Mouse (Mus musculus) MEL (cell line): ENCODE data around the gene Stk16. TPM values are rescaled to one million over a fixed set of nuclear protein-coding genes. Genes with fewer than 3 reads are reported as not detected.

Experiments used
- DNase-seq: peaks from one replicate; pipeline ENCODE4 v3.0.0; 2011; ENCODE audit warnings: low read depth, low spot score
- H3K27ac ChIP-seq: 2 replicates; pipeline ENCODE4 v1.5.1; 2012; ENCODE audit warnings: low read depth, mild to moderate bottlenecking, control low read depth, low read length, moderate library complexity; ENCODE audit not compliant: control insufficient read depth
- H3K27me3 ChIP-seq, 2 experiments: fragments of 150-350 bp in 1 of 2; sonication (generic) in 1 of 2; 2 replicates each; pipeline ENCODE4 v1.6.1; 2012; ENCODE audit warnings: low read length in 2 of 2, mild to moderate bottlenecking in 2 of 2, improper control_type of control experiment in 1 of 2, moderate library complexity in 1 of 2; ENCODE audit not compliant: insufficient read depth in 2 of 2, control insufficient read depth in 1 of 2
- H3K36me3 ChIP-seq, 2 experiments: 2 replicates each; pipeline ENCODE4 v1.6.1; 2012 to 2014; ENCODE audit warnings: low read length in 2 of 2, improper control_type of control experiment in 1 of 2, inconsistent platforms in 1 of 2, mild to moderate bottlenecking in 1 of 2; ENCODE audit not compliant: insufficient read depth in 2 of 2, control insufficient read depth in 1 of 2
- H3K4me1 ChIP-seq, 2 experiments: fragments of 150-350 bp in 1 of 2; sonication (generic) in 1 of 2; 2 replicates each; pipeline ENCODE4 v1.6.1; 2012; ENCODE audit warnings: low read length in 2 of 2, improper control_type of control experiment in 1 of 2, mild to moderate bottlenecking in 1 of 2; ENCODE audit not compliant: insufficient read depth in 2 of 2, control insufficient read depth in 1 of 2
- H3K4me3 ChIP-seq, 2 experiments: fragments of 150-350 bp in 1 of 2; sonication (generic) in 1 of 2; 2 replicates each; pipeline ENCODE4 v1.5.1; 2012; ENCODE audit warnings: low read depth in 2 of 2, low read length in 2 of 2, mild to moderate bottlenecking in 2 of 2, moderate library complexity in 2 of 2, control low read depth in 1 of 2, improper control_type of control experiment in 1 of 2; ENCODE audit not compliant: control insufficient read depth in 1 of 2, insufficient read depth in 1 of 2
- H3K79me2 ChIP-seq: 2 replicates; pipeline ENCODE4 v1.6.1; 2012; ENCODE audit warnings: mild to moderate bottlenecking, low read length, moderate library complexity; ENCODE audit not compliant: control insufficient read depth, poor library complexity, insufficient read depth
- H3K9ac ChIP-seq: 2 replicates; pipeline ENCODE4 v1.6.1; 2012; ENCODE audit warnings: low read depth, mild to moderate bottlenecking, control low read depth, low read length, moderate library complexity; ENCODE audit not compliant: control insufficient read depth, poor library complexity, severe bottlenecking
- H3K9me3 ChIP-seq: fragments of 150-350 bp; sonication (generic); replicated peaks from 2 replicates; pipeline ENCODE4 v1.6.1; 2012; ENCODE audit warnings: mild to moderate bottlenecking, low read length, improper control_type of control experiment, moderate library complexity; ENCODE audit not compliant: insufficient read depth
- CHD2 ChIP-seq: IDR thresholded peaks from 2 replicates; pipeline ENCODE4 v1.6.1; 2011; ENCODE audit warnings: low read length, improper control_type of control experiment
- CTCF ChIP-seq, 3 experiments: IDR thresholded peaks in 2 of 3; conservative IDR thresholded peaks in 1 of 3; 2 replicates each; pipeline ENCODE4 v1.5.1; 2011 to 2012; ENCODE audit warnings: low read length in 3 of 3, low read depth in 2 of 3, mild to moderate bottlenecking in 2 of 3, improper control_type of control experiment in 1 of 3, inconsistent platforms in 1 of 3, mixed read lengths in 1 of 3, moderate library complexity in 1 of 3; ENCODE audit not compliant: control insufficient read depth in 1 of 3, insufficient read depth in 1 of 3, poor library complexity in 1 of 3, severe bottlenecking in 1 of 3
- ELF1 ChIP-seq: IDR thresholded peaks from 2 replicates; pipeline ENCODE4 v1.6.1; 2014; ENCODE audit warnings: low read depth, mild to moderate bottlenecking, inconsistent platforms, low read length, improper control_type of control experiment, moderate library complexity
- EP300 ChIP-seq, 2 experiments: IDR thresholded peaks; 2 replicates each; pipeline ENCODE4 v1.6.1; 2011; ENCODE audit warnings: improper control_type of control experiment in 2 of 2, low read length in 2 of 2, low read depth in 1 of 2, mild to moderate bottlenecking in 1 of 2
- HCFC1 ChIP-seq: IDR thresholded peaks from 2 replicates; pipeline ENCODE4 v1.6.1; 2012; ENCODE audit warnings: low read depth, mild to moderate bottlenecking, inconsistent platforms, low read length, improper control_type of control experiment, moderate library complexity
- JUND ChIP-seq: IDR thresholded peaks from 2 replicates; pipeline ENCODE4 v1.6.1; 2011; ENCODE audit warnings: low read depth, mild to moderate bottlenecking, improper control_type of control experiment, low read length
- MAX ChIP-seq: IDR thresholded peaks from 2 replicates; pipeline ENCODE4 v1.6.1; 2011; ENCODE audit warnings: low read length, improper control_type of control experiment
- MAZ ChIP-seq: IDR thresholded peaks from 2 replicates; pipeline ENCODE4 v1.6.1; 2012; ENCODE audit warnings: low read depth, mild to moderate bottlenecking, inconsistent platforms, low read length, improper control_type of control experiment
- MEF2A ChIP-seq: IDR thresholded peaks from 2 replicates; pipeline ENCODE4 v1.6.1; 2014; ENCODE audit warnings: low read depth, mild to moderate bottlenecking, inconsistent platforms, low read length, improper control_type of control experiment; ENCODE audit not compliant: poor library complexity, insufficient replicate concordance, severe bottlenecking; ENCODE audit errors: extremely low read depth
- MYC ChIP-seq: IDR thresholded peaks from 2 replicates; pipeline ENCODE4 v1.6.1; 2011; ENCODE audit warnings: low read depth, mild to moderate bottlenecking, low read length, improper control_type of control experiment, moderate library complexity
- NELFE ChIP-seq: IDR thresholded peaks from 2 replicates; pipeline ENCODE4 v1.6.1; 2011; ENCODE audit warnings: low read depth, low read length, improper control_type of control experiment
- NRF1 ChIP-seq: IDR thresholded peaks from 2 replicates; pipeline ENCODE4 v1.6.1; 2014; ENCODE audit warnings: low read depth, mild to moderate bottlenecking, inconsistent platforms, low read length, improper control_type of control experiment, moderate library complexity; ENCODE audit not compliant: poor library complexity, insufficient read depth, severe bottlenecking
- POLR2AphosphoS2 ChIP-seq: IDR thresholded peaks from 2 replicates; pipeline ENCODE4 v1.6.1; 2011; ENCODE audit warnings: low read length, improper control_type of control experiment
- POLR2AphosphoS5 ChIP-seq: IDR thresholded peaks from 2 replicates; pipeline ENCODE4 v1.6.1; 2012; ENCODE audit warnings: low read depth, borderline replicate concordance, mild to moderate bottlenecking, inconsistent platforms, low read length, moderate library complexity, mixed read lengths
- RAD21 ChIP-seq: IDR thresholded peaks from 2 replicates; pipeline ENCODE4 v1.6.1; 2011; ENCODE audit warnings: mild to moderate bottlenecking, low read depth, low read length, improper control_type of control experiment
- RCOR1 ChIP-seq: IDR thresholded peaks from 2 replicates; pipeline ENCODE4 v1.6.1; 2012; ENCODE audit warnings: low read depth, mild to moderate bottlenecking, inconsistent platforms, low read length, improper control_type of control experiment
- SMC3 ChIP-seq: IDR thresholded peaks from 2 replicates; pipeline ENCODE4 v1.6.1; 2011; ENCODE audit warnings: low read depth, low read length, improper control_type of control experiment
- TAL1 ChIP-seq: IDR thresholded peaks from 2 replicates; pipeline ENCODE4 v1.6.1; 2012; ENCODE audit warnings: mild to moderate bottlenecking, inconsistent platforms, low read length, moderate library complexity, mixed read lengths
- TCF12 ChIP-seq: IDR thresholded peaks from 2 replicates; pipeline ENCODE4 v1.6.1; 2014; ENCODE audit warnings: low read depth, mild to moderate bottlenecking, inconsistent platforms, low read length, improper control_type of control experiment, moderate library complexity
- USF1 ChIP-seq: IDR thresholded peaks from 2 replicates; pipeline ENCODE4 v1.6.1; 2014; ENCODE audit warnings: low read depth, mild to moderate bottlenecking, inconsistent platforms, low read length, improper control_type of control experiment, moderate library complexity
- ZC3H11A ChIP-seq: IDR thresholded peaks from 2 replicates; pipeline ENCODE4 v1.6.1; 2012; ENCODE audit warnings: low read depth, mild to moderate bottlenecking, inconsistent platforms, low read length, improper control_type of control experiment
- ZMIZ1 ChIP-seq: IDR thresholded peaks from 2 replicates; pipeline ENCODE4 v1.6.1; 2012; ENCODE audit warnings: low read depth, mild to moderate bottlenecking, inconsistent platforms, low read length, improper control_type of control experiment, moderate library complexity
- ZNF384 ChIP-seq: IDR thresholded peaks from 2 replicates; pipeline ENCODE4 v1.6.1; 2012; ENCODE audit warnings: low read depth, mild to moderate bottlenecking, inconsistent platforms, low read length, improper control_type of control experiment
- polyA plus RNA-seq, 2 experiments: library from polyadenylated mRNA; stranded (reverse) in 1 of 2; unstranded in 1 of 2; fragments of >175 nt in 1 of 2; fragments of >200 nt in 1 of 2; gene quantifications; 2 replicates each; pipeline versions ENCODE4 v1.2.1 to v1.2.4; 2012; ENCODE audit warnings: low replicate concordance in 2 of 2, low read depth in 1 of 2; ENCODE audit not compliant: insufficient read length in 2 of 2, insufficient read depth in 1 of 2, missing spikeins in 1 of 2
- total RNA-seq: library from RNA; depleted of rRNA; stranded (reverse); fragments of 300-350 nt; gene quantifications from 2 replicates; pipeline ENCODE4 v1.2.3, GENCODE M21; 2012

Stk16 gene
- total and polyA plus RNA-seq, 3 experiments, result 110 to 154 TPM; not detected in 1

GRCm38 (mm10) chr1:75182160-75182559 is 28.5 kb upstream of the Stk16 start:
- no peaks in the 10 kb centered on the region for H3K9me3 ChIP-seq
- peaks cover 0 to 13% of the 10 kb centered on the region in 2 experiments; a peak in 2 of 4 replicates for H3K36me3 ChIP-seq

GRCm38 (mm10) chr1:75185495-75185894 is 25.1 kb upstream of the Stk16 start:
- H3K36me3 ChIP-seq, result peaks cover 0 to 23% of the 10 kb centered on the region in 2 experiments; a peak in 2 of 4 replicates
- no peak for DNase-seq
- TF ChIP-seq MYC (no peak), RCOR1 (no peak), TCF12 (no peak), TAL1 (no peak), POLR2AphosphoS5 (no peak), EP300 (IDR thresholded peaks at IDR 0.05; ENCODE audit: low read depth in 1 of 2, low read length in 2 of 2) (no peak), POLR2AphosphoS2 (no peak), HCFC1 (no peak), MAZ (no peak), ZMIZ1 (no peak), ZNF384 (no peak), CHD2 (no peak), NELFE (no peak), ZC3H11A (no peak), USF1 (no peak), NRF1 (no peak)

More at GRCm38 (mm10) chr1:75182160-75182559, 28.5 kb upstream of the Stk16 start:
- TF ChIP-seq JUND (no peak), ZMIZ1 (no peak), ELF1 (no peak), CTCF (IDR thresholded peaks at IDR 0.05 in 2 of 3, conservative IDR thresholded peaks at IDR 0.05 in 1 of 3; ENCODE audit: control insufficient read depth in 1 of 3, insufficient read depth in 1 of 3, low read depth in 2 of 3, low read length in 3 of 3, poor library complexity in 1 of 3, severe bottlenecking in 1 of 3) (peak; percentile 24 to 52 (median 37)), SMC3 (peak; percentile 54), EP300 (IDR thresholded peaks at IDR 0.05; ENCODE audit: low read depth in 1 of 2, low read length in 2 of 2) (no peak), MAX (no peak), ZC3H11A (0 out of 2 replicates have a peak, but pooled peaks have one; percentile 2), RAD21 (peak; percentile 43), ZNF384 (peak; percentile 95), MEF2A (no peak)
- TF ChIP-seq, all 39 proteins: peak for 5
- H3K79me2 ChIP-seq, result peaks cover 14% of the 10 kb centered on the region
- peaks cover 2 to 16% of the 10 kb centered on the region in 2 experiments for H3K4me1 ChIP-seq
- no peak overlapping the region for H3K4me3 ChIP-seq
- H3K9ac ChIP-seq, result no peak overlapping the region
- no peak overlapping the region for H3K27ac ChIP-seq
- peak; percentile 46 for DNase-seq
- no peaks in the 10 kb centered on the region for H3K27me3 ChIP-seq

More at GRCm38 (mm10) chr1:75185495-75185894, 25.1 kb upstream of the Stk16 start:
- Histone ChIP-seq H3K79me2 (no peaks in the 10 kb centered on the region; the same call in 1 of the 2 replicates), H3K9me3 (no peaks in the 10 kb centered on the region), H3K4me1 (peaks cover 3 to 27% of the 10 kb centered on the region in 2 experiments; a peak in 3 of 4 replicates), H3K4me3 (no peak overlapping the region), H3K9ac (no peak overlapping the region), H3K27me3 (no peaks in the 10 kb centered on the region), H3K27ac (no peak overlapping the region)
